Mouse (Mus musculus): ENCODE data around the gene Sgf29. TPM values are rescaled to one million over a fixed set of nuclear protein-coding genes. Genes with fewer than 3 reads are reported as not detected.

Sgf29 gene
- total RNA-seq, 2 experiments from 2014 or later = 23.2 to 24.6 TPM

DNA sequence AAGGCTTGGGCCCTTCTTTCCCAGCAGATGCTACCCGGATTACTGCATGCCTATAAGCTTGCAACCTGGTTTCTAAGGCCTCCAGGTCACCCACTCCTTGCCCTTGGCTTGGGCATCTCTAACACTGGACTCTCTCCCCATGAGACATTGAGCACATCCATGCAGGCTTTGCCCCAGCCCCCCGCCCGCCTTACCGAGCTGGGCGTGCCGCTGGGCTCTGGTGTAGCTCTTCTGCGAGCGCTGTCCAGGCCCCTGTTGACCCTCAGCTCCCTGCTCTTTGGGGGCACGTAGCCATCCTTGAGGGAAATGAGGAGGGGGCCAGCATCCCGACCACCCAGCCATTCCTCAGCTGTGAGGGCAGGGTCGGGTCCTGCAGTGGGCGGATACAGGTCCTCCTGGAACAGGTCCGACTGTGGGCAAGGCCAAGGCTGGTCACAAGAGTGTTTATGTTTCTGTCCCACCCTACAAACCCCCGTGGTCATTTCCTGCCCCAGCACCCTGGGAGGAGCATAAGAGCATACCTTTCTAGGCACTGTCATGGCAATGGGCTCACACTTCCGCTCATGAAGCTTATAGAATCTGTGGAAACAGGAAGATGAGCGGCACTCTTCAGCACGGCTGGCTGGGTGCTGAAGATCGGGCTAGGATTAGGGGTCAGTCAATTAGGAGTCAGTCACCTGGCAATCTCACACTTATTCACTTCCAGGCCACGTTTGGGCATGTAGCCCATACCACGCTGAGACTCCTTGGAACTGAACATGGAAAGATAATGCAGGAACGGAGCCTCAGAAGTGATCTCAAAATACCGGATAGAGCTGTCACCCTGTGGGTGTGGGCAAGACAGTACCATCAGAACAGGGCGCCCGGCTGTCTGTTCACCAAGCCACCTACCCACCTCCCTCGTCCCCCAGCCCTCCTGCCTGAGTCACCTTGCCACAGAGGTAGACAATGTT is 51.2 kb downstream of the Sgf29 start:
- intact Hi-C loops (cut with DNase I; ENCODE audit: low total_unique reads) = loop anchor here (5.0 kb wide), 1 partner anchor 123 kb away; no protein-coding TSS in a partner anchor
- DNase-seq = no peak

- intact Hi-C loops (cut with DNase I; ENCODE audit: low total_unique reads) = loop anchor here (5.0 kb wide), 1 partner anchor 124 kb away; no protein-coding TSS in a partner anchor
These were observed 52.0 kb downstream of the Sgf29 start for GRCm38 (mm10) chr7:126701070-126701469.

DNA sequence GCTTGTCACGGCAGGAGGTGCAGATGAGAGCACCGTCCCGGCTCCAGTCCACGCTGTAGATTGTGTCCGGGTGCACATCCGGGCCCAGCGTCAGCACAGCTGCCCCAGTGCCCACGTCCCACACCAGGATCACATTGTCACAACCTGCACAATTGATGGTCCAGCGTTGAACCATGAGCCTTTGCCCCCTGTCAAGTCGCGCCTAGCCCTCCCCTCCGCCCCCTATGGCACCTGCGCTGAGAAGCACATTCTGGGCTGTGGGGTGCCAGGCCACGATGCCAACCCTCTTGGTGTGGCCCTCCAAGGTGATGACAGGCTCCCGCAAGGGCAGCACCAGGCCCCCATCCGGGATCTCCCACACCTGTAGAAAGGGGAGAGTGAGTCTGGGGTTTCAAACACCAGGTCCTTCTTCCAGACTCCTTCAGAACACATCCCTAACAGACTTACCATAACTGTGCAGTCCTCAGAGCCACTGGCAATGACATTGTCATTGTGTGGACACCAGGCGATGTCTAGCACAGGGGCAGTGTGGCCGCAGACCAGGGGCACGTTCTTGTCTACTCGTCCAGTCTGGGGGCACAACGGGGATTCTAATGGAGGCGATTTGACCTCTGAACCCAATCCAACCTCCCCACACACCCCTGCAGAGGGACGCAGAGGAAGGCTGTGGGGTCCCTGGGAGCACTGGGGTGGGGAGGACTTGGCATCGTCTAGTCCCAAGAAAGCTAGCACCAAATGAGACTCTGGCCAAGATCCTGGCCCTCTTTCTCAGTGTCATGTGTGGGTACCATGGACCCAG is 52.6 kb downstream of the Sgf29 start:
- intact Hi-C loops (cut with DNase I; ENCODE audit: low total_unique reads) = loop anchor here (5.0 kb wide), 1 partner anchor 124 kb away; no protein-coding TSS in a partner anchor
- DNase-seq = no peak

More at GRCm38 (mm10) chr7:126701070-126701469, 52.0 kb downstream of the Sgf29 start:
- DNase-seq = peak; percentile 88

DNA sequence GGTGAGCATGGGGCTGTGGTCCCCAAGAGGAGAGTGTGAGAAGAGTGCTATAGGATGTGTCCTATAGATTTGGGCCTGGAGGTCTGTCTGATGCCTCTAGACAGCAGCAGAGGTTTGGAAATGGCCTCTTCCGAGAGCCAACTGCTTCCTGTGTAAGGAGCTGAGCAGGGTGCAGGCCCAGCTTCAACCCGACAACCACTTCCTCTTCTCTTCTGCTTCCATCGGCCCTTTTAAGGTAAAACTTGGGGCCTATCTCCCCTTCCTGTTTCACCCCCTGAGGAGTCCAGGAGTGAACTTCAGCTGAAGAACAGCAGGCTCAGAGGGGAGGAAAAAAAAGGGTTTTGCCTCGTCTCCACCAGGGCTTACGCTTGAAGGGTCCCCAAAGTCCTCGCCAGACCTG is 53.2 kb downstream of the Sgf29 start:
- intact Hi-C loops (cut with DNase I; ENCODE audit: low total_unique reads) = loop anchor here (5.0 kb wide), 1 partner anchor 125 kb away; no protein-coding TSS in a partner anchor
- DNase-seq = no peak

DNA sequence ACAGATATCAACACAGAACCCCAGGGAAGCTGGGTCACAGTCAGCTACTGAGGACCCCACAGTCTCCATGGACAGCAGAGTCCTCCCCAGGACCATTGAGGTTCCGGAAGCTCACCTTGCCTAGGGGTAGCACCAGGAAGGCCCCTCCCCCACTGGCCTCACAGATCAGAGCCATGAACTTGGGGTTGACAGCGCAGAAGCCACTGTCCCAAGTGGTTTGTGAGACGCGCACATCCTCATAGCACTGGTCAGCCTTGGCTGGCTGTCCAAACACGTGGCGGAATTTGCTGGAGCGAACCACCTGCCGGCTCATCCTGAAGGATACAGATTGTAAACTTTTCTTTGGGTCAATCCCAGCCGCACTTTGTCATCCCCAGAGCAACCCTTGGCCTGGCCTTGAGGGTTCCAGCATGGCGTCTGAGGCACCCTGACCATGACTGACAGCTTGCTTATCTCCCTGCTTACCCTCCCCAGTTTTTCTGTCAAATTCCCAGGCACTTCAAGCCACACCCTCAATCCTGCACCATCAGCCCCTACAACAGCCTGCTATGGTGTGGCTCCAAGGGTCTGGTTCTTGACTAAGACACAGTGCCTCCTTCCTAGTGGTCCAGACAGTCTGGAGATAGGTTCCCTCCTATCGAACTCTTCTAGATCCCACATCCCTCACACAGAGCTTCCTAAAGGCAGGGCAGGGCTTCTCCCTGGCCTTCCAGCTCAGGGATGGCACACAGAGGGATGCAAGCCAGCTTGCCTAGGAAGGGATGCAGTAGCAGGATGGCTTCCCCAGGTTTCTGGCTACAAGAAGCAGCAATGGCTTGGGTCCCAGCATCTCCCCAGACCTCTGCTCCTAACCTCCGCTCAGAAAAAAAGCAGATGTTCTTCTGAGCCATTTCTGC is 54.0 kb downstream of the Sgf29 start:
- intact Hi-C loops (cut with DNase I; ENCODE audit: low total_unique reads) = loop anchor here (5.0 kb wide), 1 partner anchor 126 kb away; no protein-coding TSS in a partner anchor
- no peak for DNase-seq

DNA sequence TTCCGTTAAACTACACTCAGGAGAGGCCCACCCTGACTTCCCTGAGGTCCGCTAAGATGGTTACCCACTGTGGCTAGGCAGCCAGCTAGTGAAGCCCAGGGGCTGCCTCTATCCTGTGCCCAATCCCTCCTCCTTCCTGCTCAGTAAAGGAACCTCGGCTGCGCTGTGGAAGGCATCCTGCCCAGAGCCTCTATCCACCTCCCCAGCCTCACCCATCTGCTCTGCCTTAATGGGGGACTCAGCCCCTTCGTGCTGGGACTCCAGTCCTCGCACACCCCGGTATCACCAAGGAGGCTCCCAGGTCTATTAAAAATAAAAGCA is 54.6 kb downstream of the Sgf29 start:
- intact Hi-C loops (cut with DNase I; ENCODE audit: low total_unique reads) = loop anchor here (5.0 kb wide), 1 partner anchor 126 kb away; no protein-coding TSS in a partner anchor
- DNase-seq = no peak

DNA sequence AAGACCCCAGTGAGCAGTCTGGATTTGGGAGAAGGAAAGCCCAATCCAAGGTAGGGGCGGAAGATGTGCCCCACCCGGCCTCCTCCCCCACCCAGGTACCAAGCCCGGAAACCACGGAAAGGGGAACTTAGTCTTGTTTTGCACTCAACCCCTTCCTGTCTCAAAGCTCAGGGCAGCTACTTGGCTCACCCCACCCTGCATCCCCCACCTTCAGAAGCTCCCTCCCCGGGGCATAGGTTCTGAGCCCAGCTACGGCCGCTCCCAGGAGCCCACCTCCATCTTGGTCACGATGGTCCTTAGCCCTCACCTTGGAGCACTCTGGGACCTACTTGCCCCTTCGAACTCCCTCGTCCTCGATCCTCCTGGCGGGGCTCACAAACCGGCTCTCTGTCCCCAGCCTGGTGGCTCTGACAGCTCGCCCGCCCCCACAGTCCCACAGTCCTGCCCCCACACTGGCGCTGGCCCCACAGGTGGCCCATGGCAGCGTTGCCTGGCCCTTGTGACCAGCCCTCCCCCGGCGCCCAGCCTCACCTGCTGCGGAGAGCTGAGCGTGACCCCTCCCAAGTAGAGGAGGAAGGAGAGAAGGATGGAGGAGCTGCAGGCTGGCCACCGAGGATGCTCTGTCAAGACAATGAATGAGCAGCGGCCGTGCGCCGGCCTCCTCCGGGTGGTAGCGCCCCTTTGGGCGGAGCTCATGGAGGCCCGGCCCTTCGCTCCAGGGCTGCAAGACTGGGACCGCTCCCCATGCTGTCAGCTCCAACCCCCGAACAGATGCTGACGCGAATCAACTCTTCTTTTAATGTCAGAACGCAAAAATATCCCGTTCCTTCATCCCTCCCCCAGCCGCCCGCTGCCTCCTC is 55.2 kb downstream of the Sgf29 start:
- intact Hi-C loops (cut with DNase I; ENCODE audit: low total_unique reads) = loop anchor here (5.0 kb wide), 1 partner anchor 127 kb away; no protein-coding TSS in a partner anchor
- peak; percentile 80 for DNase-seq

GRCm38 (mm10) chr7:126707442-126708174 is 58.5 kb downstream of the Sgf29 start, which contains the start of gene Coro1a:
Coro1a (minus strand) TSS chr7:126707787.
- intact Hi-C loops (cut with DNase I; ENCODE audit: low total_unique reads) = no loop called here
- DNase-seq = no peak

DNA sequence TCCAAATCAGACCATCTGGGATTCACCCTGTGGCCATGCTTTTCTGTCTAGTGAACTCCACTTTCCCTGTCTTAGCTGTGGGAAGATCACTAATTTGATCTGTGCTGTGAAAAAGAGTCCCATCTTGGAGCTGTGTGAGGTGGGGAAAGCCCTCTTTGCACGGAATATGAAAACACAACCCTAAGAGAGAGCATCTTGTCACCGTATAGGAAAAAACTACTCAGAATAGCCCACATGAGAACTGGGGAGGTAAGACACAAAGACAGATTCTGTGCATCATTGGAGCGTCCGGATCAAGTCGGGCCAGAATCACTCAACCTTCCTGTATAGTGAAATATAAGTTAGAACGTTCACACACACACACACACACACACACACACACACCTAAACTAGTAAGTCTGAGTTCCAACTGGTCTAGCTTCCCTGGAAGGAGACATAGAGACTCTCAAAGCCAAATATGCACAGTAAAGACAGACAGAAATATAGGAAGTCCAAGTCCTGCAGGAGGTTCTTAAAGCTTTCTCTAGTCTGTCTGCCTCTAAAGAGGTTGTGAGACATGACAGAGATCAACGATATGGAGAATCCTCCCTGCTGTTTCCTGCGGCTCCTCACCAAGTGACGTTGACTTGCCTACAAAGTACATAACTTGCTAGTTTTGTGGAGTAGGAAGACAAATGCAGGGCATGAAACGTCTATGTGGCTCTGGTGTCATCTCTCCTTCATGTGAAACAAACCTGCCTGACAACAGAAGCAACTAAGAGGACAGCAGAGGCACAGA is 59.3 kb downstream of the Sgf29 start:
- intact Hi-C loops (cut with DNase I; ENCODE audit: low total_unique reads) = no loop called here
- no peak for DNase-seq

GRCm38 (mm10) chr7:126710266-126710665 is 61.2 kb downstream of the Sgf29 start:
- intact Hi-C loops (cut with DNase I; ENCODE audit: low total_unique reads) = no loop called here

DNA sequence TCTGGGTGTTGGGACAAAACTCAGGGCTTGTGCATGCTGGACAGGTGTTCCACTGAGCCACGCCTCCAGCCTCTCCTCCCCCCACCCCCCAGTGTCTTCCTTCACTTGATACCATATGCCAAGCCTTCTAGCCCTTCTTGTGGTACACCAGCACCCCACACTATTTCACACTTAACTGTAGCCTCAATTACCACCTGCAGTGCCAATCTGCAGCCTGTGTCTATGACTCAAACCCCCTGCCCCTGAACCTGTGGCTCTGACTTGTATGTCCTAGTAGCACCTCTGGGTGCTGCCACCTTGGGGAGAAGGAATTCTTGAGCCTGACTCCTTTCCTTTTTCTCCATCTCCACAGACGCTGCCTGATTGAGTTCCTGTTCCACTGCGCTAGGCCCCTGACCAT is 62.8 kb downstream of the Sgf29 start:
- intact Hi-C loops (cut with DNase I; ENCODE audit: low total_unique reads) = no loop called here
- no peak for DNase-seq

More at GRCm38 (mm10) chr7:126710266-126710665, 61.2 kb downstream of the Sgf29 start:
- no peak for DNase-seq

DNA sequence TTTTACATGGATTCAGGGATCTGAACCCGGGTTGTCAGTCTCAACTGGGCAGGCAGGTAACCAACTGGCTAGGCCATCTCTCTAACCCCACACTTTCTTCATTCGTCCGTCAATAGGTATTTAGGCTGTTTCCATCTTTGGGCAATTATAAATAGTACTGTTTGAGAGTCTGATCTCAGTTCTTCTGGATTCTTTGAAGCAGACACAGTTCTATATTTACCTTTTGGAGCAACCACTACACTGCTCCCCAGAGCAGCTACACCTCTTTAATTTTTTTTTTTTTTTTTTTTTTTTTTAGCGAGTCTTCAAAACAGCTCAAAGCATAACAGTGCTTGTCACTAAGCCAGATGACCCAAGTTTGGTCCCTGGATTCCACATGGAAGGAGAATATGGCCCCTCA is 66.6 kb downstream of the Sgf29 start:
- intact Hi-C loops (cut with DNase I; ENCODE audit: low total_unique reads) = no loop called here
- no peak for DNase-seq

GRCm38 (mm10) chr7:126717566-126717965 is 68.5 kb downstream of the Sgf29 start:
- no peak for DNase-seq
- intact Hi-C loops (cut with DNase I; ENCODE audit: low total_unique reads) = no loop called here

GRCm38 (mm10) chr7:126718787-126719337 is 69.8 kb downstream of the Sgf29 start:
- intact Hi-C loops (cut with DNase I; ENCODE audit: low total_unique reads) = no loop called here
- no peak for DNase-seq

GRCm38 (mm10) chr7:126721635-126722034 is 72.5 kb downstream of the Sgf29 start:
- DNase-seq = no peak
- intact Hi-C loops (cut with DNase I; ENCODE audit: low total_unique reads) = no loop called here
